Mouse (Mus musculus): ENCODE measurements around the gene St7l. TPM values are rescaled to one million over a fixed set of nuclear protein-coding genes. Genes with fewer than 3 reads are reported as not detected.
A peak's percentile ranks its signal among the peaks of the same experiment; 100 is the strongest.

St7l gene
- polyA plus RNA-seq, 1 experiment from 2014 or later: 31.0 TPM

DNA sequence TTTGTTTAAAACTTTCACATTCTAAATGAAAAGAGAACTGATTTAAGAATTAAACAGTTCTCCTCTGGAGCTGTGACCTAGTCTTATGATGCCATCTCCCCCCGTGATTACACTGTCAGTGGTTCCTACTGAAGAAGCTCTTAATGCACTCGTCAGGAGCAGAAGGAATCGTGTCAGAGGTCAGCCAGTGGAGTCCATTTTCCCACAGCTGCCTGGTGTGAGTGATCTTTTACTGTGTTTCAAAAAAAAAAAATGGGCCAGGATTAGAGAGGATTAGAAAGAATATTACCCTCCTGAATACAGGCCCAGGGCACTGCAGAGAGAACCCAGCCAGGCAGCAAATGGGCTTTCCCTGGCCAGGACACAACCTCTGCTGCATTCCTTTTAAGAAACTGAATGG lies 51.2 kb downstream of the St7l start:
- no peaks in the 10 kb centered on the region for H3K27me3 ChIP-seq (ENCODE audit: low read depth, poor library complexity, severe bottlenecking)
- H3K4me1 ChIP-seq: no peaks in the 10 kb centered on the region
- no peak for DNase-seq (ENCODE audit: low spot score)
- no peaks in the 10 kb centered on the region for H3K9me3 ChIP-seq (replicated peaks)
- H3K4me3 ChIP-seq: no peak overlapping the region
- H3K27ac ChIP-seq: no peak overlapping the region
- H3K36me3 ChIP-seq: peaks cover 24% of the 10 kb centered on the region
- 39% methylated on average over 3 of the region's 3 CpGs for WGBS

DNA sequence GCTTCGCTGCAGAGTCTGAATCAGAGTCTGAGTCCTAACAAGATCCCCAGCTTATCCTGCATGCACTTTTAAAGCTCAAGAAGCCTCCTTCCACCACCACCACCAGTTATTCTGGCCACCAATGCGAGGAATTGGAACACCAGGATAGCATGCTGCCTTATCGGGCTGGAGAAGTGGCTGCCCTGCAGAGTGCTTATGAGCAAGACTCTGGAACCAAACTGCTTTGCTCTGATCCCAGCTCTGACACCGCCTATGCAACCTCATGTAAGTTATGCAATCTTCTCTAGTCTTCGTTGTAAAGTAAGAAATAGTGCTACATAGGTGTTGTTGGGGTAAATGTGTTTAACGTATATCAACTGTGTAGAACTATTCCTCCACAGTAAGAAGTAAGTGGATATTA lies 65.6 kb downstream of the St7l start:
- WGBS: 92% methylated on average over 6 of the region's 6 CpGs
- Histone ChIP-seq H3K4me3 (no peak overlapping the region), H3K4me1 (no peaks in the 10 kb centered on the region), H3K27ac (no peak overlapping the region), H3K9me3 (replicated peaks) (no peaks in the 10 kb centered on the region), H3K36me3 (peaks cover 34% of the 10 kb centered on the region), H3K27me3 (ENCODE audit: low read depth, poor library complexity, severe bottlenecking) (no peaks in the 10 kb centered on the region)
- no peak for DNase-seq (ENCODE audit: low spot score)

DNA sequence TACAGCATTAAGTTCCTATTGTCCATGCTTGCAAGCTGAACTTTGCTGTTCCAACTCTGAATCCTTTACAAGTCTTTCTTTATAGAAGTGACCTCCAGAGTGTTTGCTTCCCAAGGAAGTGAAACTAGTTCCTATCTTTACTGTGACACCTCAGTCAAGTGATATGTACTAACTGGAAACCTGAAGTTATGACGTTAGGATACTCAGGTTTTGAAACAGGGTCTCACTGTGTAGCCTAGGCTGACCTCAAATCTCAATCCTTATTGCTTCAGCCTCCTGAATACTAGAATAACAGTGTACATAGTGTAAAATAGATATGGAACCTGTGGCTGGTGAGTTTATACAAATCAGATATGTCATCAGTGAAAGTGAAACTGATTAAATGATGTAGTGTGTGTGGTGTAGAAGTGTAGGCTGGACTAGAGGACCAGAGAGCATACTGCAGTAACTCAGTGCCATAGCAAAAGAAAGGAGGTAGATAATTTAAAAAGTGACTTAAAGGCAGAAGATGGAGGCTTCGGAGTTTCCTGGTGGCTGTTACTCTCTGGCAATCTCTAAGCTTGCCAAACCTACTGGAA lies 74.0 kb downstream of the St7l start:
- 85% methylated on average over 2 of the region's 2 CpGs for WGBS
- H3K27ac ChIP-seq: no peak overlapping the region
- peaks cover 29% of the 10 kb centered on the region; the same call in 1 of the 2 replicates for H3K36me3 ChIP-seq
- no peak overlapping the region for H3K4me3 ChIP-seq
- no peak for DNase-seq (ENCODE audit: low spot score)
- no peaks in the 10 kb centered on the region for H3K27me3 ChIP-seq (ENCODE audit: low read depth, poor library complexity, severe bottlenecking)
- no peaks in the 10 kb centered on the region for H3K9me3 ChIP-seq (replicated peaks)
- H3K4me1 ChIP-seq: peaks cover 32% of the 10 kb centered on the region

DNA sequence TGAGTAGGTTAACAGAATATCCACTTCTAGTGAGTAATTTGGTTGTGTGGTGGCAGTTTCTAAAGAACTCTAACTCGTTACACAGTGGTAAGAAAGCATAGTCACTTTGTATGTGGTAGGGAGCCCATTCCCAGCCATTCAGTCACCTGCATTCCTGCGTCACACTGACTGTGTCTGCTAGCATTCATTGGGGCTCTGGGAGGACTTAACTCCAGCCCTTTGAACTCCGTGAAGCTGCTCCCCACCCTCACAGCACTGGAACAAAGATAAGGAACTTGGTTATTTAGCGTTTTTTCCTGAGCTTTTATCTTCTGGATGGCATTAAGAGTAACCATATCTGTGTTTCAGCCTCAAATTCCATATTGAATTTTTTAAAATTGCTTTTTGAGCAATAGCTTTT lies 74.5 kb downstream of the St7l start:
- H3K4me1 ChIP-seq: peaks cover 37% of the 10 kb centered on the region
- peaks cover 29% of the 10 kb centered on the region; the same call in 1 of the 2 replicates for H3K36me3 ChIP-seq
- H3K27ac ChIP-seq: no peak overlapping the region
- no peaks in the 10 kb centered on the region for H3K27me3 ChIP-seq (ENCODE audit: low read depth, poor library complexity, severe bottlenecking)
- no peak overlapping the region for H3K4me3 ChIP-seq
- DNase-seq (ENCODE audit: low spot score): no peak
- H3K9me3 ChIP-seq (replicated peaks): no peaks in the 10 kb centered on the region
- WGBS: 35% methylated on average over 4 of the region's 4 CpGs

DNA sequence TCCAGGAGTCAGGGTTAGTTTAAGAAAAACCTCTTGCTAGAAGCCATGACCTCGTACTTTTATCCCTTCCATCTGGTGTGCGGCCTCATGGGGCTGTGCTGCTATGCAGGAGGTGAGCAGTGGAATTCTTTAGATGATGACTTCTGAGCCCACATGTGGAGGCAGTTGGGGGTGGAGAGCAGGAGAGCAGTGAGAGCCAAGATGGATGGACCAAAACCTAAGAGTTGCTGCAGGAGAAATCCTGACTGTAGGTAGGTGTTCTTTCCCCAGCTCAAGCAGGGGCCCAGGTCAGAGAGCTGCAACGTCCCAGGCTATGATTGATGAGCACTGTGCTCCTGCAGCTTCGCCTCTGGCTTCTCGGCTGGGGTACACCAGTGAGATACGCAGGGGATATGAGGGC lies 76.9 kb downstream of the St7l start:
- WGBS: 22% methylated on average over 6 of the region's 6 CpGs
- Histone ChIP-seq H3K27me3 (ENCODE audit: low read depth, poor library complexity, severe bottlenecking) (no peaks in the 10 kb centered on the region), H3K4me3 (no peak overlapping the region), H3K27ac (peak overlapping the region; percentile 74; the same call in 1 of the 2 replicates), H3K9me3 (replicated peaks) (no peaks in the 10 kb centered on the region), H3K4me1 (peaks cover 55% of the 10 kb centered on the region), H3K36me3 (peaks cover 20% of the 10 kb centered on the region; the same call in 1 of the 2 replicates)
- peak; percentile 53 for DNase-seq (ENCODE audit: low spot score)

DNA sequence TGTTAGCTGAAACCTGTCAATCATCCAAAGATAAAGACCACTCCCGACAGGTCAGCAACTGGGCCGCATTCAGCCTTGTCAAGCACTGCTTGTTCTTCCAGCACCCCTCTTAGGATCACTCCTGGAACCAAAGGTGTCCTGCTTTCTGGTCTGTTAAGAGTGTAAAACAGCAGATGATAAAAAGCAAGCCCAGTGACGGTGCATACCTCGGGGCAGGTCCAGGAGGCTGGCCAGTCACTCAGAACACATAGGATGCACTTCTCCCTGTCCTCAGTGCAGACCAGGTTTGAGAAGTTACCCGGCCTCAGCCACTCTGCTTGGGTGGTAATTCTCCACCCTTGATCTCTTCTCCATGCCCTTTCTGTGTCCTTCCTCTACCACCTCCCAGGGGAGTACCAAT lies 78.9 kb downstream of the St7l start:
- H3K4me1 ChIP-seq: peaks cover 55% of the 10 kb centered on the region
- WGBS: 62% methylated on average over 5 of the region's 5 CpGs
- H3K9me3 ChIP-seq (replicated peaks): no peaks in the 10 kb centered on the region
- H3K27me3 ChIP-seq (ENCODE audit: low read depth, poor library complexity, severe bottlenecking): no peaks in the 10 kb centered on the region
- DNase-seq (ENCODE audit: low spot score): no peak
- no peak overlapping the region for H3K4me3 ChIP-seq
- peaks cover 28% of the 10 kb centered on the region for H3K36me3 ChIP-seq
- peak overlapping the region; percentile 59 for H3K27ac ChIP-seq

DNA sequence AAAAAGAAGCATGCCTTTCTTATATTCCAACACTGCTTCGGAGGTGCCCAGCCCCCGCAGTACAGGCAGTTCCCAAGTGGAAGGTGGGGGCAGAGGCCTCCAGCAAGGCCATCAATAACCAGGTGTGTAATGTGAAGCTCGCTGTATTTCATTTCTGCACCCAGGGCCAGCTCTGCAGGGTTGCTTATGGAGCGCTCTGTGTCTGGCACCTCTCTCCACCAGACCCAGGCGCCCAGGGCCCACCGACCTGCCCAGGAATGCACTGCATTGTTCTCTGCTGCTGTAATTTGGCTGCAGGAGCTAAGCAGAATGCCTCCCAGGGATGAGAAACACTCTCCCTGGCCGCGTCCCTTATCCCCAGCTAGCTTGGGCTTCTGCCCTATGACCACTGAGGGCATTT lies 79.5 kb downstream of the St7l start:
- WGBS: 31% methylated on average over 8 of the region's 8 CpGs
- Histone ChIP-seq H3K27me3 (ENCODE audit: low read depth, poor library complexity, severe bottlenecking) (no peaks in the 10 kb centered on the region), H3K4me1 (peaks cover 55% of the 10 kb centered on the region), H3K9me3 (replicated peaks) (no peaks in the 10 kb centered on the region), H3K4me3 (no peak overlapping the region; the same call in 1 of the 2 replicates), H3K27ac (peak overlapping the region; percentile 59), H3K36me3 (peaks cover 31% of the 10 kb centered on the region)
- peak; percentile 65 for DNase-seq (ENCODE audit: low spot score)

DNA sequence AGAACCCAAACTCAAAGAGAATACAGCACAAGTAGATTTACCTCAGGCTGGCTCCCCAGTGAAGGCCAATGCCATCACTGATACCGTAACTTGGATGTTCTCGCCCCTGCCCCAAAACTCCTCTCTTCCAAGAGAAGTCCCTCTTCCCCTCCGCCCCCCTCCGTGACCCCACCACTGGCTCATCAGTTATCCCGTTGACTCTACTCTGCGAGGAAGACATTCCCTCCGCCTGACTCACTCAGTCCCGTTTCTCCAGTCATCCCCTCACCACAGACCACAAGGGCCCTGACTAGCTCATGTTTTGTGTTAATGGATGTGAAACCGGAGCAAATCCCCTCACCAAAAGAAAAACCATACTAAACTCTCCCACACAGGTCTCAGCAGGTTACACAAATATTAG lies 81.1 kb downstream of the St7l start:
- Histone ChIP-seq H3K27me3 (ENCODE audit: low read depth, poor library complexity, severe bottlenecking) (no peaks in the 10 kb centered on the region), H3K9me3 (replicated peaks) (no peaks in the 10 kb centered on the region), H3K27ac (0 out of 2 replicates have a peak overlapping the region, but pooled peaks have one; percentile 23), H3K36me3 (peaks cover 28% of the 10 kb centered on the region), H3K4me3 (no peak overlapping the region), H3K4me1 (peaks cover 51% of the 10 kb centered on the region)
- WGBS: 71% methylated on average over 9 of the region's 9 CpGs
- no peak for DNase-seq (ENCODE audit: low spot score)

DNA sequence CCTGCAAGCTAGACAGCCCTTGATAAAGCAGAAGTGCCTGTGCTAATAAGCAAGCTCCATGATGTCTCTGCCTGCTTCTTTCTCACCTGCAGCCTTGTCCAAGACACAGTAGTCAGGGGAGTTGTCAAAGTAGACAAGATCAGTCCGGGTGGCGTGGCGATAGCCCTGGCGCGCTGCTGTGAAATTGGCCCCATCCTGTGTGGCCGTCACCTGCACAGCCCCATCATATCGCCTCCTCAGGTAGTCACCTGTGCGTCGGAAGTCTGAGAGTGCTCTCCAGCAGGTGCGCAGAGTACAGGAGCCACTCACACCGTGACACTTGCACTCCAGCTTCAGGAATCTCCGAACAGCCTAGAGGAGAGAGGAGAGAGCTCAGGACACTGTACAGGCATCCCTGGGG lies 87.1 kb downstream of the St7l start:
- DNase-seq (ENCODE audit: low spot score): no peak
- Histone ChIP-seq H3K4me3 (no peak overlapping the region), H3K9me3 (replicated peaks) (no peaks in the 10 kb centered on the region), H3K36me3 (peaks cover 74% of the 10 kb centered on the region), H3K27ac (no peak overlapping the region), H3K4me1 (peaks cover under 1% of the 10 kb centered on the region; the same call in 1 of the 2 replicates), H3K27me3 (ENCODE audit: low read depth, poor library complexity, severe bottlenecking) (no peaks in the 10 kb centered on the region)
- 96% methylated on average over 12 of the region's 12 CpGs for WGBS

DNA sequence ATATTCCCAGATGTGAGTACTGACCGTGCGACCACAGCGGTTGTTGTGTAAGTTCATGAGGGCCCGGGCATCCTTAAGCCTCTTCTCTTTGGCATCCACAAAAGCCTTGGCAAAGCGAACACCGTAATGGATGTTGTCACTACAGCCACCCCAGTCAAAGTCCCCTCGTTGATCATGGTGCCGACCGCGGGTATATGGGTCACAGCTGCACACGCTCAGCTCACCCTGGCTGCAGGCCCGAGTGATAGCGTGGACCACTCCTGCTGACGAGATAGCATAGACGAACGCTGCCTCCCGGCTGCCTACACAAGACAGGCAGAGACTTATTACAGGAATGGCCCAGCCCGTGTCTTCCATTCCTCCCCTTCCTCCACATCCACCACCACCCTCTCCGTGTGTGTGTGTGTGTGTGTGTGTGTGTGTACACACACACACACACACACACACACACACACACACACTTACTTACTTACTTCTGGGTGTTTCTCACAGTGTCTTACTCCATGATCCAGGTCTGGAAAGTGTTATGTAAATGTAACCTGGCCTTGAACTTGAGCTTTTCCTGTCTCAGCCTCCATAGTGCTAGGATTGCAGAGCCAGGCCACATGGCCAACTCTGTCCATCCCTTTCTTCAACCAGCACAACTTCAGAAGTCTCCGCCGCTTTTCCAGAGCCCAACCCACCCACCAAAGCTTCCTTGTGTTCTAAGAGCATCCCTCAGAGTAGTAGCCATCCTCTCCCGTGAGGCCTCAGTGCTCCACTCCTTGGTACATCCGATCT lies 89.3 kb downstream of the St7l start:
- Histone ChIP-seq H3K27ac (no peak overlapping the region), H3K9me3 (replicated peaks) (no peaks in the 10 kb centered on the region), H3K36me3 (peaks cover 60% of the 10 kb centered on the region), H3K27me3 (ENCODE audit: low read depth, poor library complexity, severe bottlenecking) (no peaks in the 10 kb centered on the region), H3K4me1 (peaks cover 10% of the 10 kb centered on the region), H3K4me3 (no peak overlapping the region)
- WGBS: 90% methylated on average over 23 of the region's 23 CpGs
- DNase-seq (ENCODE audit: low spot score): no peak

DNA sequence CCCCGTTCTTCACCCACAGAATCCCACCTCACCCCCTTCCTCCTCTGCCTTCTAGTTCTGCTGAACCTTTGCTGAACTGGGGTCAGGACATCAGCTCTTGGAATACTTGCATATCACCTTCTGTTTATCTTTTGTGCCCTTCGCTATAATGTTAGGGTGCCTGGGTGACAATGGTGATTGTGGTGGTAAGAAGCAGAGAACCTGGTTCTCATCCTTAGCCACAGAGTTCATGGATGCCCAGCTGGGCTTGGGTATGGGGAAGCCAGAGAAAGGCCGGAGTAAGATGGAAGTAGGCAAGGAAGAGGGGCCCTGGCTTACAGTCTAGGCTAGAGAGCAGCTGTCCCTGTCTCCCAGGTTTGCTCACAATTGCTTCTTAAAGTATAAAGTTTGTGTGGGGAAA lies 90.3 kb downstream of the St7l start:
- Histone ChIP-seq H3K9me3 (replicated peaks) (no peaks in the 10 kb centered on the region), H3K4me3 (no peak overlapping the region), H3K36me3 (peaks cover 53% of the 10 kb centered on the region), H3K27ac (no peak overlapping the region), H3K27me3 (ENCODE audit: low read depth, poor library complexity, severe bottlenecking) (peaks cover 10% of the 10 kb centered on the region), H3K4me1 (peaks cover 10% of the 10 kb centered on the region)
- 89% methylated on average over 3 of the region's 3 CpGs for WGBS
- DNase-seq (ENCODE audit: low spot score): no peak

DNA sequence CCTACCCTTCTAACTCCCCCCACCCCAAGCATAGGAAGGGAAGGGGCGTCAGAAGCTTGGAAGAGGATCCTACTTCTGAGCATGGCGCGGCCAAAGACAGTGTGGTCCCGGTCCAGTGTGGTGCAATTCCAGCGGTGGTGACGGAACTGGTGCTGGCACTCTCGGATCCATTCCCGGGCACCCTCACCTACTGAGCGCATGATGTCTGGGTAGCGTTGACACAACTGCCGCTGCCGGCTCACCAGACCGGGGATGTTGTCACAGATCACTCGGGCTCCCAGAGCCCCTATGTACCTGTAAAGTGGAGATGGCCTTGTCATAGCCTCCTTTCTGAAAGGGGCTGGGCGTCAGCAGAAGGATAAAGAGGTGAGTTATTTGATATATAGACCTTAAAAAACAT lies 90.7 kb downstream of the St7l start:
- peaks cover 53% of the 10 kb centered on the region for H3K36me3 ChIP-seq
- peaks cover 10% of the 10 kb centered on the region for H3K4me1 ChIP-seq
- no peak overlapping the region for H3K27ac ChIP-seq
- no peak overlapping the region for H3K4me3 ChIP-seq
- H3K27me3 ChIP-seq (ENCODE audit: low read depth, poor library complexity, severe bottlenecking): peaks cover 14% of the 10 kb centered on the region
- no peak for DNase-seq (ENCODE audit: low spot score)
- no peaks in the 10 kb centered on the region for H3K9me3 ChIP-seq (replicated peaks)
- WGBS: 97% methylated on average over 15 of the region's 15 CpGs

DNA sequence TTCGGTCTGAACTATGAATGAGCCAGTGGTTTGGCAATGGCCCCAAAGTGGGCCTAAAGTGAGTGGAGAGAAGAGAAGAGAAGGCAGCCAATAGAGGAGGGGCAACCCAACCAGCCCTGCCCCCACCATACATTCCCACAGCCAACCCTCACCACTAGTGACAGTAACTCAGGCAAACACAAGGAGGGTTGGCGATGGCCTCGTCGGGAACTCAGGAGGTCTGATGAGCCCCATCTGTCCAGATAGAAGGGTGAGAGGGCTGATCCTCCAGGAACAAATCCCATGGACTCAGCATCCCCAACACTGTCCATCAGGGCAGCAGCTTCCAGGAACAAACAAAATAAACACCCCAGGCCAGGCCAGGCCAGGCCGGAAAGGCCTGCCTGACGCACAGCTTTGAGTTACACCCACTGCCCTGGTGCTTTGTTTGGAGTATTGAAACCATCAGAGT lies 92.4 kb downstream of the St7l start:
- WGBS: 78% methylated on average over 6 of the region's 6 CpGs
- peaks cover 31% of the 10 kb centered on the region for H3K27me3 ChIP-seq (ENCODE audit: low read depth, poor library complexity, severe bottlenecking)
- H3K9me3 ChIP-seq (replicated peaks): no peaks in the 10 kb centered on the region
- peaks cover 23% of the 10 kb centered on the region for H3K4me1 ChIP-seq
- DNase-seq (ENCODE audit: low spot score): no peak
- peaks cover 42% of the 10 kb centered on the region for H3K36me3 ChIP-seq
- no peak overlapping the region for H3K4me3 ChIP-seq
- no peak overlapping the region for H3K27ac ChIP-seq
